Mouse (Mus musculus) heart, postnatal 0 days (tissue): ENCODE data around the gene Nubp1.

Source experiments
- CTCF ChIP-seq: IDR thresholded peaks from 2 replicates; pipeline ENCODE4 v1.5.1; 2016; ENCODE audit warnings: antibody characterized with exemption, control low read depth, low read depth
- EP300 ChIP-seq: IDR thresholded peaks from 2 replicates; pipeline ENCODE4 v1.6.1; 2016; ENCODE audit warnings: antibody characterized with exemption, low read depth

GRCm38 (mm10) chr16:10417723-10418259 is 6.0 kb downstream of the Nubp1 start:
- TF ChIP-seq EP300 (no peak), CTCF (no peak)
